Mouse (Mus musculus): Measurements from ENCODE around the gene Uvrag. TPM values are rescaled to one million over a fixed set of nuclear protein-coding genes. Genes with fewer than 3 reads are reported as not detected.

The Uvrag gene
- polyA plus RNA-seq, 1 experiment, result 45.9 TPM

GRCm38 (mm10) chr7:99025265-99025664 lies 115.7 kb downstream of the Uvrag start:
- Histone ChIP-seq H3K36me3 (ENCODE audit: control insufficient read depth, insufficient read depth, low read length) (no peaks in the 10 kb centered on the region), H3K4me3 (ENCODE audit: extremely low read depth, insufficient read depth, insufficient read length) (no peak overlapping the region), H3K27ac (ENCODE audit: insufficient read depth, low read length) (no peak overlapping the region), H3K27me3 (ENCODE audit: control insufficient read depth, insufficient read depth, low read length) (no peaks in the 10 kb centered on the region), H3K4me1 (ENCODE audit: control insufficient read depth, insufficient read depth, insufficient read length) (no peaks in the 10 kb centered on the region)
- WGBS, result 92% methylated on average over 7 of the region's 7 CpGs
- DNase-seq (ENCODE audit: low read depth in 1 of 2, low spot score in 2 of 2), result no peak
- TF ChIP-seq CTCF (IDR thresholded peaks at IDR 0.05; ENCODE audit: extremely low read depth, insufficient read depth, insufficient read length, insufficient replicate concordance), result no peak
- TF ChIP-seq POLR2A (IDR thresholded peaks at IDR 0.05; ENCODE audit: low read depth, low read length), result no peak

GRCm38 (mm10) chr7:99024791-99025190 lies 116.2 kb downstream of the Uvrag start:
- Histone ChIP-seq H3K27me3 (ENCODE audit: control insufficient read depth, insufficient read depth, low read length) (no peaks in the 10 kb centered on the region), H3K4me1 (ENCODE audit: control insufficient read depth, insufficient read depth, insufficient read length) (no peaks in the 10 kb centered on the region), H3K4me3 (ENCODE audit: extremely low read depth, insufficient read depth, insufficient read length) (no peak overlapping the region), H3K36me3 (ENCODE audit: control insufficient read depth, insufficient read depth, low read length) (no peaks in the 10 kb centered on the region), H3K27ac (ENCODE audit: insufficient read depth, low read length) (no peak overlapping the region)
- WGBS, result 88% methylated on average over 6 of the region's 6 CpGs
- no peak for DNase-seq (ENCODE audit: low read depth in 1 of 2, low spot score in 2 of 2)
- no peak for TF ChIP-seq CTCF (IDR thresholded peaks at IDR 0.05; ENCODE audit: extremely low read depth, insufficient read depth, insufficient read length, insufficient replicate concordance)

DNA sequence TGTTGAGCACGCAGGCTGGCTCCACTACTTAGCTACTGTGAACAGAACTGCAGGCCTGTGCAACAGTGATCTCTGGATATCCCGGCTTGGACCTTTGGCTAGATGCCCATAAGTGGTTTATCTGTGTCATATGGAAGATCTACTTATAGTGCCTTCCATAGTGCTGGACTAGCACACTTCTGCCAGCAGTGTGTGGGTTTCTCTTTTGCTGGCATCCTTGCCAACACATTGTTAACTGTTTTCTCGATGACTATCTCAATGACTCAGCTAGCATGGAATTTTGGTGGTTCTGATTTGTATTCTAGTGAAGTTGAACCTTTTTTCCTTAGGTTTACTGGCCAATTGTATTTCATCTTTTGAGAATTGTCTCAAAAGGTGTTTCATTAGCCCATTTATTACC lies 117.0 kb downstream of the Uvrag start:
- H3K36me3 ChIP-seq (ENCODE audit: control insufficient read depth, insufficient read depth, low read length), result no peaks in the 10 kb centered on the region
- TF ChIP-seq CTCF (IDR thresholded peaks at IDR 0.05; ENCODE audit: extremely low read depth, insufficient read depth, insufficient read length, insufficient replicate concordance), result no peak
- TF ChIP-seq POLR2A (IDR thresholded peaks at IDR 0.05; ENCODE audit: low read depth, low read length), result no peak
- no peaks in the 10 kb centered on the region for H3K27me3 ChIP-seq (ENCODE audit: control insufficient read depth, insufficient read depth, low read length)
- H3K4me1 ChIP-seq (ENCODE audit: control insufficient read depth, insufficient read depth, insufficient read length), result no peaks in the 10 kb centered on the region
- H3K4me3 ChIP-seq (ENCODE audit: extremely low read depth, insufficient read depth, insufficient read length), result no peak overlapping the region
- H3K27ac ChIP-seq (ENCODE audit: insufficient read depth, low read length), result no peak overlapping the region
- 80% methylated on average over 3 of the region's 3 CpGs for WGBS
- DNase-seq (ENCODE audit: low read depth in 1 of 2, low spot score in 2 of 2), result no peak

GRCm38 (mm10) chr7:99021277-99021676 lies 119.7 kb downstream of the Uvrag start:
- no peak for DNase-seq (ENCODE audit: low read depth in 1 of 2, low spot score in 2 of 2)
- 83% methylated on average over 4 of the region's 4 CpGs for WGBS
- no peak for TF ChIP-seq POLR2A (IDR thresholded peaks at IDR 0.05; ENCODE audit: low read depth, low read length)
- TF ChIP-seq CTCF (IDR thresholded peaks at IDR 0.05; ENCODE audit: extremely low read depth, insufficient read depth, insufficient read length, insufficient replicate concordance), result no peak
- Histone ChIP-seq H3K27me3 (ENCODE audit: control insufficient read depth, insufficient read depth, low read length) (no peaks in the 10 kb centered on the region), H3K36me3 (ENCODE audit: control insufficient read depth, insufficient read depth, low read length) (no peaks in the 10 kb centered on the region), H3K4me3 (ENCODE audit: extremely low read depth, insufficient read depth, insufficient read length) (no peak overlapping the region), H3K27ac (ENCODE audit: insufficient read depth, low read length) (no peak overlapping the region), H3K4me1 (ENCODE audit: control insufficient read depth, insufficient read depth, insufficient read length) (no peaks in the 10 kb centered on the region)

GRCm38 (mm10) chr7:99020353-99020752 lies 120.6 kb downstream of the Uvrag start:
- Histone ChIP-seq H3K27ac (ENCODE audit: insufficient read depth, low read length) (no peak overlapping the region), H3K27me3 (ENCODE audit: control insufficient read depth, insufficient read depth, low read length) (no peaks in the 10 kb centered on the region), H3K4me1 (ENCODE audit: control insufficient read depth, insufficient read depth, insufficient read length) (no peaks in the 10 kb centered on the region), H3K4me3 (ENCODE audit: extremely low read depth, insufficient read depth, insufficient read length) (no peak overlapping the region), H3K36me3 (ENCODE audit: control insufficient read depth, insufficient read depth, low read length) (peaks cover 5% of the 10 kb centered on the region; the same call in 1 of the 2 replicates)
- DNase-seq (ENCODE audit: low read depth in 1 of 2, low spot score in 2 of 2), result no peak
- 81% methylated on average over 4 of the region's 4 CpGs for WGBS
- TF ChIP-seq POLR2A (IDR thresholded peaks at IDR 0.05; ENCODE audit: low read depth, low read length) (no peak), CTCF (IDR thresholded peaks at IDR 0.05; ENCODE audit: extremely low read depth, insufficient read depth, insufficient read length, insufficient replicate concordance) (no peak)

- WGBS, result 68% methylated on average over 2 of the region's 2 CpGs
- TF ChIP-seq POLR2A (IDR thresholded peaks at IDR 0.05; ENCODE audit: low read depth, low read length), result no peak
- no peak for TF ChIP-seq CTCF (IDR thresholded peaks at IDR 0.05; ENCODE audit: extremely low read depth, insufficient read depth, insufficient read length, insufficient replicate concordance)
- Histone ChIP-seq H3K27ac (ENCODE audit: insufficient read depth, low read length) (no peak overlapping the region), H3K4me3 (ENCODE audit: extremely low read depth, insufficient read depth, insufficient read length) (no peak overlapping the region), H3K4me1 (ENCODE audit: control insufficient read depth, insufficient read depth, insufficient read length) (no peaks in the 10 kb centered on the region), H3K27me3 (ENCODE audit: control insufficient read depth, insufficient read depth, low read length) (no peaks in the 10 kb centered on the region), H3K36me3 (ENCODE audit: control insufficient read depth, insufficient read depth, low read length) (peaks cover 9% of the 10 kb centered on the region)
- DNase-seq (ENCODE audit: low read depth in 1 of 2, low spot score in 2 of 2), result no peak
These were observed 123.6 kb downstream of the Uvrag start for GRCm38 (mm10) chr7:99017224-99017844.

GRCm38 (mm10) chr7:99015914-99016313 lies 125.0 kb downstream of the Uvrag start:
- no peak for DNase-seq (ENCODE audit: low read depth in 1 of 2, low spot score in 2 of 2)
- 91% methylated on average over 8 of the region's 8 CpGs for WGBS
- Histone ChIP-seq H3K36me3 (ENCODE audit: control insufficient read depth, insufficient read depth, low read length) (peaks cover 9% of the 10 kb centered on the region), H3K27me3 (ENCODE audit: control insufficient read depth, insufficient read depth, low read length) (no peaks in the 10 kb centered on the region), H3K27ac (ENCODE audit: insufficient read depth, low read length) (no peak overlapping the region), H3K4me3 (ENCODE audit: extremely low read depth, insufficient read depth, insufficient read length) (no peak overlapping the region), H3K4me1 (ENCODE audit: control insufficient read depth, insufficient read depth, insufficient read length) (no peaks in the 10 kb centered on the region)
- TF ChIP-seq CTCF (IDR thresholded peaks at IDR 0.05; ENCODE audit: extremely low read depth, insufficient read depth, insufficient read length, insufficient replicate concordance) (no peak), POLR2A (IDR thresholded peaks at IDR 0.05; ENCODE audit: low read depth, low read length) (no peak)
